Mouse (Mus musculus): Measurements from ENCODE around the gene Gm42669. TPM values are rescaled to one million over a fixed set of nuclear protein-coding genes. Genes with fewer than 3 reads are reported as not detected.

Gm42669 gene
- total RNA-seq, 2 experiments from 2014 or later, result 0.14 to 0.35 TPM

DNA sequence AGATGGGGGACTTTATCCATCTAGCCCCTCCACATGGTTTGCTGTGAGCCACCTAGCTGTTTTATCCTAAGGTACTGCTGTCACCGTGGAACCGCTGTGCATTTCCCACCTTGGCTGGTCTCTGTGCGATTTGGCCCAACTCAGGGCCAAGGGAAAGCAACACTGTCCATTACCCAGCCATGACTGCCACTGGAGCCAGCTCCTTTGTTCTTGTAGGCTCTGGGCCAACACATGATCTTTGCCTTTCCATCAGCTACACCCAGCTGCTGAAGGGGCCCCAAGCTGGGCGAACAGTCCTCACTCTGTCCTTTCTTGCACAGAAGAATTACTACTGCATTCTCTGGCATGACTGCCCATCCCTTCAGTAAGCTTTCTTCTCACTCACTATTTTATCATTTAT, 11.2 kb downstream of the Gm42669 start:
- no peak for DNase-seq (ENCODE audit: low spot score in 2 of 2)

DNA sequence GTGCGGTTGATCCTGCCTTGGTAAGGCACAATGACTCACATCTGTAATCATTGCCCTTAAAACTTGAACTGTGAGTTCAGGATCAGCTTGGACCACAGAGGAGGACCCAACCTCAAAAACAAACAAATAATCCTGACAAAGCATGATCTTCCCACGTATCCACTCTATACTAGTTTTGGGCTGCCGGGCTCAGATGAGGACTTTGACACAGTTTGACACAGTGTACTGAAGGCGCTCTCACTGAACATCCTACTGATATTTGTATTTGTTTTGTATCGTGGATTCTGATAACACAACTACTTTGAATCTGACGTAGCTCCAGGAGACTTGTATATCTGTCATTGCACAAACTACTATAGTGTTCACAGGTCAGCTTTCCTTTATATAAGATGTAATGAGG, 14.0 kb downstream of the Gm42669 start:
- no peak for DNase-seq (ENCODE audit: low spot score in 2 of 2)

DNA sequence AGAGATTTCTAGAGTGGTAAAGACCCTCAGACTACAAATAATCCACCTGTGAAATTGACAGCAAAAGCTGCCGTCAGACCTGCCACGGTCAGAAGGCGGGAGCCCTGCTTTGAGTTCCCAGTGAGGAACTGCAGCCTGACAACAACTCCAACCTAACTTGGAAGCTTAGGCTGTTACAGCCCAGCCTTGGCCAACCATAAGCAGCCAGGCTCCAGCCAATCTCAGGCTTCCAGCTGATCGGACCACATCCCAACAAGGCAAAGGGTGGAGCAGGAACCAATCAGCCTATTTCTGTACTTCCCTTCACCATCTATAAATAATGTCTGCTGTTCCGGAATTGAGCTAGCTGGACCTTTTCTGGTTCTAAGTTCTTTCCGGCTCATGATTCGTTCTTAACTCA, 14.5 kb downstream of the Gm42669 start:
- peak in 1 of 2 experiments; percentile 42 for DNase-seq (ENCODE audit: low spot score in 2 of 2)

DNA sequence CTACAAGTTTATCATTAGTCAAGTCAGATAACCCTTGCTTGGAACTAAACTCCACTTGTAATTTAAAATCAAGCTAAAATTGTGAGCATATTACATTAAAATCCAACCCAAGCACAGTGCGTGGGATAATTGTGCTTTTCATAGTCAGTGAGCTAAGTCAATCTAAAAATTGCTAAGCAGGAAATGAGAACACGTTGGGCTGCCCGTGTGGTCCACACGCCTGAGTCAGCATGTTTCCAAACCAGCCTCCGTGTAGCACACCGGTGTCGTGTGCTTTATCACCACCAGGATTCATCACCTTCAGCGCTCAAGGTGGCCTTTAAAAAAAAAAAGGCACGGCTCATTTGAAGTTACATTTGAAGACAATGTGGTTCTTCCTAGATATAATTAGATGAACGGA, 16.9 kb downstream of the Gm42669 start:
- DNase-seq (ENCODE audit: low spot score in 2 of 2), result peak; percentile 41 to 63

DNA sequence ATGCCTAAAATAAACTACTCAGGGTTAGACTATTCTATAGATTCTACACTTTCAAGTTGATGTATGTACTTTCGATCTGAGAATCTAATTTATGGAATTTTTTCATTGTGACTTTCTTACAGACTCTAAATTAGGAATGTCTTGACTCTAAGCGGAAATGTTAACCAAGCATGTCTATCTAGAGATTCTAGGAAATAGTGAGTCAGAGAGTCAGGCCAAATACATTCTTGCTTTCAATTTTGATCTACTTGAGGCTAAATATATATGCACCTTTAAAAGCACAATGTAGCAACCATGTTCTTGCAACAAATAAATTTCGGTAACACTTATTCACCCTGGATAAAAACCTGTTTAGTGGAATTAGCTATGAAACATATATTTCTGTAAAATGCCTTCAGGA, 21.4 kb downstream of the Gm42669 start:
- no peak for DNase-seq (ENCODE audit: low spot score in 2 of 2)

DNA sequence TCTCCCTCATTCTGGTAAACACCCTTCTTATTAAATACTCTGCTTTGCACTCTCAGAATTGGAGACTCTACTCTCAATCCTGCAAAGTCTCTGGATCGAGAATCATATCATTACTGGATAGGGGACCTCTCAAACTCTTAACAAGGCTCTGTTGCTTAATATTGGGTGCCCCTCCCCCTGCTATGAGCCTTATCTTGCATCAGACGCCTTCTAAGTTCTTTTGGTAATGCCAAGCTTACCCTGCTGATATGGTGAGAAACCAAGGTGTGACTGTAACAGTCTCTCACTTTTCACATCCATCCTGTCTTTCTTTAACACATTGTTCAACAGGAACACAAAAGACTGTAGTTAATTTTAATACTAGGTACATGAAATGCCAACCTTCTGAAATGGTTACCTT, 26.2 kb downstream of the Gm42669 start:
- DNase-seq (ENCODE audit: low spot score in 2 of 2), result no peak

DNA sequence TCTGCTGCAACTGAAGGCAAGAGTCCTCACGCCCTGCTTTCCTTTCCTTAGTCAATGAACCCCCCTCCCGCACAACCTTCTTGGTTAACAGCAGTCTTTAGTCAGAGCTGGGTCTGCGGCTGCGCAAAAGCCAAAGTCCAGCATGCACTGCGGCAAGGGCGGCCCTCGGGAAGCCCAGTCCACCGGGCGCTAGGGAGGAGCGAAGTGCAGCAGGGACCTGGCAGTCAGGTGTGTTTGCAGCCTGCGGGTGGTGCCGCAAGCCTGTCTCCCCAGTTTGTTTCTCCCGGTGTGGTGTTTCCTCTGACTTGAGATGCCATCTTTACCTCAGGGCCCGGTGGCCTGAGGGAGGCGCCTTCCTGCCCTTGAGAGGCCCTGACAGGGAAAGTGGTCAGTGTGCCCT, 27.2 kb downstream of the Gm42669 start, which contains the start of gene 1700028K03Rik:
Gene 1700028K03Rik, plus strand, starts transcription at position 129 of the 400 bp plus-strand sequence.
- no peak for DNase-seq (ENCODE audit: low spot score in 2 of 2)

DNA sequence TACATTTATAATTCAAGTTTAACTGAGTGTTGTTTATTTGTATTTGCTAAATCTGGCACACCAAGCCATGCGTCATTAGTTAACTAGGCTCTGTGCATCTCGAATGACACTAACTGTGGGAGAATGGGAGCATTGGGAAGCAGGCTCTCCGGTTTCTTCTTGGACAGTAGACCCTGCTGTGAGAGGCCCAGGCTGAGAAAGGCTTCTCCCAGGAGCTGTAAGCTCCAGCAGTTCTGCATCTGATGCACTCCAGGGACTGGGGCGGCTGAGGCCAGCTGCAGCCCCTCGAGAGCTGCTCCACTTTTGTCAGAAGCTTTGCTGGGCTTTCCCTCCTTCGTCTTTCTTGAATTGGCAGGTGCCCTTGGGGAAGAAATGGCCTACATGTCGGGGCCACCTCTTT, 34.3 kb downstream of the Gm42669 start:
- DNase-seq (ENCODE audit: low spot score in 2 of 2), result no peak

DNA sequence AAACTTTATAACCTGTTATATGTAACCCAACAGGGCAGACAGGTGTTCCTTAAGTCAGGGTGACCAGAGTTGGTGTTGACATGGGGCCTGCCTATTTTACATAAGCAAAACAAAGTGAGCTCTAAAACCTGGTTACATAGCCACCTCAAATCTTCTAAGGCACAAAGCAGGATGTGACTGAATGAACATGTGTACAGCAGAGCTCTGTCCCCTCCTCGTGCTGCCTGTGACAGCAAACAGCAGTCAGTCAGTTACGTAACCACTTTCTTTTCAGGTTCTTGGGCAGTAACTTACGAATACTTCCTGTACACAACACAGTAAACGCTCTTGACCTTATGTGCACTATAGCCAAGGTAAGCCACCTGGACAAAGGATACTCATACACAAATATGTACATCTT, 38.5 kb downstream of the Gm42669 start:
- DNase-seq (ENCODE audit: low spot score in 2 of 2), result no peak

DNA sequence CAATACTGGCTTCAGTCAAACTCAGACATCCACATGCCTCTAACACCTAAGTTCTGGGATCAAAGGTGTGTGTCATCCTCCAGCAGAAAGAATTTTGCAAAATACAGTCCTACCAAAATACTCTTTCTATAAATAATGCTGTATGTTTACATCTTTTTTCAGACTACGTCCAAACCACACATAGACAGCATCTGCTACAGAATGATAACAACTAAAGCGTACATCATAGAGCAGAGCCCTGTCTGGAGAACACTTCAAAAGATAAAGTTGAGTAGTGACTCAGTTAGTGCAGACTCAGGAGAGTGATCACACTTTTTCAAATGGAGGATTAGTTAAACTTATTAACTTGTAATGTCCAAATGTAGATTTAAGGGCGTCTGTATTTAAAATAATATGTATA, 40.5 kb downstream of the Gm42669 start:
- DNase-seq (ENCODE audit: low spot score in 2 of 2), result no peak

DNA sequence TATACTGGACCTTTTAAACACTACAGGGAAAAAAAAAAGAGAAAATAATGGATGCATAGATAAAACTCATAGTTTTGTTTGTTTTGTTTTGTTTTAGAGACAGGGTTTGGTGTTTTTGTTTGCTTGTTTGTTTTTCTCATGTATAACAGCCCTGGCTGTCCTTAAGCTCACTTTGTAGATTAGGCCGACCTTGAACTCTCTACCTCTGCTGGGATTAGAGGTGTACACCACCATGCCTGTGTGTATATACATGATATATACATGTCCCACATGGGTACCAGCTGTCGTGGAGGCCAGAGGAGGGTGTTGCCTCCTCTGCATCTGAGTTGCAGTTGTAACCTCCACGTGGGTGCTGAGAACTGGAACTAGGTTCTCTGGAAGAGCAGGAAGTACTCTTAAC, 41.0 kb downstream of the Gm42669 start:
- DNase-seq (ENCODE audit: low spot score in 2 of 2), result no peak

DNA sequence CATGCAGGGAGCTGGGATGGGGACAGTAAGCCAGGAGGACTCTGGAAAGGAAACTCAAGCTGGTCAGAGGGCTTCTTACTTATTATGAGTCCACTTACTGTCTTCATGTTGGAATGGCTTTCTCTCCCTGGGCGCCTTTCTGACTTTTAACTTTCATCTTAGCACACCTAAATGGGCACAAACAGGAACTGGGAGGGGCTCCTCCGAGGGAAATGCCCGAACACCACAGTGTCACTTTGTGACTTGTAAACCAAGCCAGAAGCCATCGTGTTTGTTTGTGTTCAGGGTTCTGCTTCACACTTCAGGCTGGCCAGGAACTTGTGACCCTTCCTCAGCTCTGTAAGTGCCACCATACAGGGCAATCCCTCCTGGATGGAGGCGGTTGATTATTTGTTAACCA, 46.9 kb downstream of the Gm42669 start:
- DNase-seq (ENCODE audit: low spot score in 2 of 2), result no peak

DNA sequence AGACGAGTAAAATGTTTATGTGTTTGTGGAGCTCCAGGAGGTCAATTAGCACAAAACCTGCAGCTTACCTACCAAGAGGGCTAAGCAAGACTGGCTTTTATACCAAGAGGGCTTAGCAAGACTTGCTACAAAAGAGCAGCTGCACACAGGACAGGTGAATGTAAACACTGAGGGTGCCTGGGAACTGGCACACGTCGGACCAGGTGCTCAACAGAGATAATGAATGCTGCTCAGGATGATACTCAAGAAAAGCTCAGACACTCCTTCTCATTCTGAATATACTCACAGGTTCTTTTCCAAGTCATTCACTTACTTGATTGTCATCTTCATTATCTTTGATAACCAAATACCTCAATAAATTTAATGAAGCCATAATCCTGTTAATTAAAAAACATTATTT, 49.5 kb downstream of the Gm42669 start:
- DNase-seq (ENCODE audit: low spot score in 2 of 2), result no peak

DNA sequence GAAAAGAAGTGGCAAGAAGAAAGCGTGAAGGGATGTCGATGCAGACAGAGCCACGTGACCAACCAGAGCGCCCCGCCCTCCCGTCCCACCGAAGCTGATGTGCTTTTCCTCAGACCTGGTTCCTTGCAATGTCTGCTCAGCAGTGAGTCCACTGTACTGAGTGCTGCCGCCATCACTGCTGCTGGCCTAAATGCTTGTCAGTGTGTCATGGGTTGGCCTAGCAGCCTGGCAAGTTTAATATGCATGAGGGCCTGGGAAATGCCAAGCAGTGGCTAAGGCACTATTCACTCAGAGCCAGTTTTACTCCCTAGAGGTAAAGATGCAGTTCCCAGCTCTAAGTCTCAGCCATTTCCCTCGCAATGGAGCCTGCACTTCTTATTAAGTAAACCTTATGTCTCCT, 61.7 kb downstream of the Gm42669 start:
- no peak for DNase-seq (ENCODE audit: low spot score in 2 of 2)

DNA sequence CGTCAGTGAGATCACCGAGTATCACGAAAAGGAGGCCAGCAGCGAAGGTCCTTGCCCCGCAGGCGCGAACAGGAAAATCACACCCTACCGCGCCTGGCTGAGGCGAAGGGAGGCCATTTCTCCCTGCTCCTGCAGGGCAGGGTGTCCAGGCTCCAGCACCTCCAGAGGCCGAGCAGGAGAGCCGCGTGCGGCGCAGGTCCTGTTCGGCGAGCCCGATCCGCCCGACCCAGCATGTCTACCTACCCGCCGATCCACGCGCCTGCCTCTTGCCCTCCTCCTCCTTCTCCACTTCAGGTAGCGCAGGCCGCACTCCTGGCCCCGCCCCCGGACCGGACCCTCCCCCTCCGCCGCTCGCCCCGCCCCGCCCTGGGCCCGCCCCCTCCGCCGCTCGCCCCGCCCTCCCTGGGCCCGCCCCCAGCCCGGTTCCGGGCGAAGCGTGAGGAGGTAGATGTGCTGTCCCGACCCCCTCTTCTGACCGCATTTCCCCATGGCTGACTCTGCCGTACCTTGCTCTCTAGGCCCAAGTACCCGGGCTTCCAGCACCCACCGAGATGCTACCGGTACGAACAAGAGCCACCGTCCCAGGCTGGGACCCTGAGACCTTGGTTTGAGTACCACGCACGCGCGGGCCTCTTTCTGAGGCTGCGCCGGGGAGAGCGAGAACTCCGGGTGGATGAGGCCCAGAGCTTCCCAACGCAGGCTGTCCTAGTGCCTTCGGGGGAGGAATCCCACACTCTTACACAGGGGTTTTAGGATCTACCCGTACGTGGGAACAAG, 90.1 kb downstream of the Gm42669 start, which contains the start of the genes Rpap2 and Glmn:
Gene Rpap2, plus strand, starts transcription at position 73 of the 777 bp plus-strand sequence.
Gene Glmn, minus strand, starts transcription at position 588 of the 777 bp plus-strand sequence.
- DNase-seq (ENCODE audit: low spot score in 2 of 2), result peak; percentile 74 to 84

DNA sequence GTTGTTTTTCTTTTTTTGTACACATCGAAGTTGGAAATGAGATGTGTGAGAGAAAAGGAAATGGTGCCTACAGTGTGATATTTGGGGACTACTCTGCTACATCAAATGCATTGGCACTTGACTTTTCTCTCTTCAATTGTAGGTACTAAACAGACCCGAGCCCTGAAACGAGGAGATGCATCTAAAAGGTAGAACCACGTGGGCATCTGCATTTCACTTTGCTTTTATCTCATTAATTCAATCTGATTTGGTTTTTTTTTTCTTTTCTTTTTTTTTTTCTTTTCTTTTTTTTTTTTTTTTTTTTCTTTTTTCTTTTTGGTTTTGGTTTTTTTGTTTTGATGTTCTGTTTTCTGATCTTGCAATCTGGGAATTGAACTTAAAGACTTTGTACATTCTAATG, 91.0 kb downstream of the Gm42669 start:
- no peak for DNase-seq (ENCODE audit: low spot score in 2 of 2)

DNA sequence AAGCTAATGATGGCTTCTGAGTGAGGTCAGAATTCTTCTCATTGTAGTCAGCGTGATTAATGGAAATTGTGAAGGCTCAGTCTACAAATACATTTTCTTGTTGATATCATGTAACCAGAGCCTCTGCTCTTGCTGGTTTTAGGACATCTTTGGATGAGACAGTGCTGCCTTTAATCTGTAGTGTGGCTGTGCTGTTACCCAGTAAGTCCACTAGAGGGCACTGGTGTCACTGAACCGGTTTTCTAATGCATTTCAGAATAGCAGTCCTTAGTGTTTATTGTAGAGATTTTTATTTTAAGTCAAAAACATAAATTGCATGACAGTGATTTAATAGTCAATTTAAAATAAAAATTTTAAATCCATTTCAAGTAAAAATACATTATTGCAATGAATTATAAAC, 103.8 kb downstream of the Gm42669 start:
- peak; percentile 54 for DNase-seq (ENCODE audit: low spot score in 2 of 2)

DNA sequence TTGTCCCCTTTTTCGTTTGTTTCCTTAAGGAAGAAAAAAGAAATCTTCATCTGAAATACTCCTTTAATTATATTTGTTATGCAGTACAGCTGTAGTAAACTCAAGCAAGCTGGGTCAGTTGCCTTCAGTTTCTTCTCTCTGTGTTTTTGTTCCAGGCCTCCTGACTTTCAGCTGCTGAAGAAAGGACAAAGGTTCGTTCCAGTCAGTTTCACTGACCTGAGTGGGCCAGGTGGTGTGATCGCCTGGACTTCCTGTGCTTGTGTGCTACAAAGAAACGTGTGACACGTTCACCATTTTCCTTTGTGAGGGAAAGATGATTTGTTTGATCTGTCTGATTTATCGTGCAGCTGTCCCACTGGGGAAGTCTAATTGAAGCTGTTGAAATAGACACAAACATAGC, 110.6 kb downstream of the Gm42669 start:
- no peak for DNase-seq (ENCODE audit: low spot score in 2 of 2)

DNA sequence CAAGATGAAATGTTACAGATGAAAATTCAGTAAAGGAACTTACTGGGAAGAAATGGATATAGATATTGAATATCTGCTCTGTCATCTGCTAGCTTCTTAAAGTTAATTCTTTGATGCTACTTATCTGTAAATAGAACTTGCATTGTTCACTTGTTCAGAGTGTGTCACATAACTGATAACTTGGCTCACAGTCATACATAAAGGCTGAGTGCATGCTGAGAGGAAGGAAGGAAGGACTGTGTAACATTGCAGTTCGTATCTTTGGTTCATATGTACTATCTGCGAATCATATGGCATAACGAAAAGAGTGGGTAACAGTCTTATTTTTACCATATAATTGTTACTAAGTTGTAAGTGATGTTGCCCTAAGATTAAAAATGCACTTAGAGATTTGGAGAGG, 113.9 kb downstream of the Gm42669 start:
- no peak for DNase-seq (ENCODE audit: low spot score in 2 of 2)
